Comparison of ENCODE assay signal across 7 mouse cellular contexts in the genomic region with DNA sequence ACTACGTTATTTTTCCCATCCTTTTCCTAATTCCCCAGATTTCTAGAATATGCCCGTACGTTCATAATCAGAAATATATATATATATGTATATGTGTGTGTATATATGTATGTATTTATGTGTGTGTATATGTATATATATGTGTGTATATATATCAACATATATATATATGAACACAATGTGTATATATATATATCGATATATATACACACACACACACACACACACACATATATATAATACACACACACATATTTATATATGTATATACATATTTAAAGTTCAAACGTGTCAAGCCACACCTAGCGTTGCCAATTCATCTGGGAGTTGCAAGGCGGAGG. TPM values are rescaled to one million over a fixed set of nuclear protein-coding genes. Genes with fewer than 3 reads are reported as not detected.
DNase-seq lines count a peak whose midpoint lies in the region; ATAC-seq lines count a peak whose summit lies in the region.

No protein-coding gene starts in this region.

- H3K4me2 ChIP-seq in lung, embryonic 16.5 days (ENCODE audit: low read depth, low read length) = peak overlapping the region; percentile 68
- peak overlapping the region; percentile 41 for H3K4me2 ChIP-seq in forebrain, embryonic 11.5 days (ENCODE audit: low read depth, low read length, severe bottlenecking)
- H3K4me2 ChIP-seq in limb, embryonic 13.5 days (replicated peaks) = peak overlapping the region; percentile 67
- H3K4me2 ChIP-seq in stomach, embryonic 14.5 days (replicated peaks; ENCODE audit: low read depth, low read length) = peak overlapping the region; percentile 48

- no peaks in the 10 kb centered on the region for H3K4me1 ChIP-seq in lung, embryonic 16.5 days (replicated peaks; ENCODE audit: control insufficient read depth, insufficient read depth, low read length)
- no peaks in the 10 kb centered on the region for H3K4me1 ChIP-seq in forebrain, embryonic 11.5 days (replicated peaks; ENCODE audit: control insufficient read depth, insufficient read depth, low read length)
- H3K4me1 ChIP-seq in limb, embryonic 13.5 days = no peaks in the 10 kb centered on the region
- H3K4me1 ChIP-seq in stomach, embryonic 14.5 days (ENCODE audit: control insufficient read depth, insufficient read depth, low read length) = no peaks in the 10 kb centered on the region

- peak overlapping the region; percentile 68 for H3K4me3 ChIP-seq in lung, embryonic 16.5 days (ENCODE audit: low read length)
- peak overlapping the region; percentile 42 for H3K4me3 ChIP-seq in forebrain, embryonic 11.5 days (ENCODE audit: low read depth, low read length)
- H3K4me3 ChIP-seq in limb, embryonic 13.5 days = peak overlapping the region; percentile 53
- H3K4me3 ChIP-seq in stomach, embryonic 14.5 days (ENCODE audit: low read depth, low read length) = peak overlapping the region; percentile 49

- peak overlapping the region; percentile 73 for H3K9ac ChIP-seq in lung, embryonic 16.5 days (ENCODE audit: low read length)
- H3K9ac ChIP-seq in forebrain, embryonic 11.5 days (ENCODE audit: low read length) = peak overlapping the region; percentile 56; the same call in 1 of the 2 replicates
- peak overlapping the region; percentile 69 for H3K9ac ChIP-seq in limb, embryonic 13.5 days
- peak overlapping the region; percentile 47; the same call in 1 of the 2 replicates for H3K9ac ChIP-seq in stomach, embryonic 14.5 days (replicated peaks; ENCODE audit: low read depth, low read length)

- H3K27me3 ChIP-seq in lung, embryonic 16.5 days (ENCODE audit: control insufficient read depth, insufficient read depth, low read depth, low read length) = no peaks in the 10 kb centered on the region
- H3K27me3 ChIP-seq in forebrain, embryonic 11.5 days (ENCODE audit: control insufficient read depth, insufficient read depth, low read length) = no peaks in the 10 kb centered on the region
- H3K27me3 ChIP-seq in limb, embryonic 13.5 days = no peaks in the 10 kb centered on the region
- H3K27me3 ChIP-seq in stomach, embryonic 14.5 days (ENCODE audit: control insufficient read depth, insufficient read depth, low read length) = no peaks in the 10 kb centered on the region

- peak overlapping the region; percentile 90 for H3K27ac ChIP-seq in lung, embryonic 16.5 days (ENCODE audit: low read length)
- 0 out of 2 replicates have a peak overlapping the region, but pooled peaks have one; percentile 33 for H3K27ac ChIP-seq in forebrain, embryonic 11.5 days (ENCODE audit: low read depth, low read length)
- 0 out of 2 replicates have a peak overlapping the region, but pooled peaks have one; percentile 61 for H3K27ac ChIP-seq in limb, embryonic 13.5 days
- H3K27ac ChIP-seq in stomach, embryonic 14.5 days (ENCODE audit: low read length) = peak overlapping the region; percentile 91

- intact Hi-C loops in left cerebral cortex, postnatal 25 days (cut with DNase I) = loop anchor here (2.0 kb wide), 1 partner anchor 16 kb away; the partner anchor contains the start of gene Rab6a

- H3K9me3 ChIP-seq in lung, embryonic 16.5 days (ENCODE audit: control insufficient read depth, low read length) = no peaks in the 10 kb centered on the region
- no peaks in the 10 kb centered on the region for H3K9me3 ChIP-seq in forebrain, embryonic 11.5 days (ENCODE audit: control insufficient read depth, low read length)
- H3K9me3 ChIP-seq in limb, embryonic 13.5 days = no peaks in the 10 kb centered on the region
- H3K9me3 ChIP-seq in stomach, embryonic 14.5 days (ENCODE audit: control insufficient read depth, low read depth, low read length) = no peaks in the 10 kb centered on the region

- WGBS in lung, embryonic 16.5 days = 31% methylated on average over 7 of the region's 7 CpGs
- WGBS in forebrain, embryonic 11.5 days = 44% methylated on average over 7 of the region's 7 CpGs
- 41% methylated on average over 7 of the region's 7 CpGs for WGBS in limb, embryonic 13.5 days
- 37% methylated on average over 7 of the region's 7 CpGs for WGBS in stomach, embryonic 14.5 days

- no peak for ATAC-seq in lung, embryonic 16.5 days (ENCODE audit: low read depth)
- ATAC-seq in forebrain, embryonic 11.5 days (replicated peaks; ENCODE audit: low FRiP score) = no peak
- ATAC-seq in limb, embryonic 13.5 days (ENCODE audit: low FRiP score, low read depth) = no peak
- ATAC-seq in stomach, embryonic 14.5 days (ENCODE audit: insufficient number of reproducible peaks, insufficient read depth, low FRiP score, low read depth) = peak; percentile 11; the same call in 1 of the 2 replicates
- no peak for ATAC-seq in erythroid progenitor cell, adult 5-6 weeks (replicated peaks; ENCODE audit: low FRiP score, poor library complexity, severe bottlenecking)

- DNase-seq in lung, postnatal 25 days (ENCODE audit: low spot score) = no peak
- no peak for DNase-seq in forebrain, embryonic 11.5 days (ENCODE audit: low spot score)
- DNase-seq in left cerebral cortex, postnatal 25 days (ENCODE audit: low spot score in 2 of 2) = no peak

- no peaks in the 10 kb centered on the region for H3K36me3 ChIP-seq in lung, embryonic 16.5 days (ENCODE audit: control insufficient read depth, insufficient read depth, low read length)
- no peaks in the 10 kb centered on the region for H3K36me3 ChIP-seq in forebrain, embryonic 11.5 days (ENCODE audit: control insufficient read depth, insufficient read depth, low read length)
- H3K36me3 ChIP-seq in limb, embryonic 13.5 days = no peaks in the 10 kb centered on the region
- no peaks in the 10 kb centered on the region for H3K36me3 ChIP-seq in stomach, embryonic 14.5 days (ENCODE audit: control insufficient read depth, insufficient read depth, low read length)

RNA-seq across cellular contexts. Expression of gene Rab6a, which starts 16.7 kb away (rescaled TPM):
- polyA plus RNA-seq in lung, embryonic 16.5 days (2015; fragmentation: Nextera tagmentation; extraction: Ambion mirVana) = 69.8 and 74.6 TPM in 2 replicates
- polyA plus RNA-seq in forebrain, embryonic 11.5 days (2014; fragmentation: Nextera tagmentation; extraction: Ambion mirVana) = 147 TPM in 2 replicates
- 98.1 and 98.7 TPM in 2 replicates for polyA plus RNA-seq in limb, embryonic 13.5 days (2015; fragmentation: Nextera tagmentation; extraction: Ambion mirVana)
- 109 and 125 TPM in 2 replicates for polyA plus RNA-seq in stomach, embryonic 14.5 days (2014; fragmentation: Nextera tagmentation; extraction: Ambion mirVana)
- total RNA-seq in left cerebral cortex, postnatal 25 days (2021) = 100 to 1,000 TPM; 394 to 433 TPM
- 93.0 and 120 TPM in 2 replicates for total RNA-seq in erythroid progenitor cell, adult 5-6 weeks (2015; ENCODE audit: low replicate concordance)
- 115 and 117 TPM in 2 replicates for total RNA-seq in erythroid progenitor cell, adult 5-6 weeks (2017; ENCODE audit: low replicate concordance)

RNA-seq across cellular contexts. Expression of gene Mrpl48, which starts 17.6 kb away (rescaled TPM):
- polyA plus RNA-seq in lung, embryonic 16.5 days (2015; fragmentation: Nextera tagmentation; extraction: Ambion mirVana) = 74.6 and 76.3 TPM in 2 replicates
- 52.2 and 58.6 TPM in 2 replicates for polyA plus RNA-seq in forebrain, embryonic 11.5 days (2014; fragmentation: Nextera tagmentation; extraction: Ambion mirVana)
- polyA plus RNA-seq in limb, embryonic 13.5 days (2015; fragmentation: Nextera tagmentation; extraction: Ambion mirVana) = 74.6 and 74.7 TPM in 2 replicates
- 89.8 and 94.8 TPM in 2 replicates for polyA plus RNA-seq in stomach, embryonic 14.5 days (2014; fragmentation: Nextera tagmentation; extraction: Ambion mirVana)
- total RNA-seq in left cerebral cortex, postnatal 25 days (2021) = 10 to 100 TPM; 64.9 to 66.2 TPM
- 18.9 and 23.8 TPM in 2 replicates for total RNA-seq in erythroid progenitor cell, adult 5-6 weeks (2015; ENCODE audit: low replicate concordance)
- 8.5 and 19.1 TPM in 2 replicates for total RNA-seq in erythroid progenitor cell, adult 5-6 weeks (2017; ENCODE audit: low replicate concordance)

RNA-seq across cellular contexts. Expression of gene Coa4, which starts 53.6 kb away (rescaled TPM):
- 19.6 and 20.4 TPM in 2 replicates for polyA plus RNA-seq in lung, embryonic 16.5 days (2015; fragmentation: Nextera tagmentation; extraction: Ambion mirVana)
- polyA plus RNA-seq in forebrain, embryonic 11.5 days (2014; fragmentation: Nextera tagmentation; extraction: Ambion mirVana) = 18.2 and 18.6 TPM in 2 replicates
- 18.3 and 18.5 TPM in 2 replicates for polyA plus RNA-seq in limb, embryonic 13.5 days (2015; fragmentation: Nextera tagmentation; extraction: Ambion mirVana)
- 23.9 and 24.3 TPM in 2 replicates for polyA plus RNA-seq in stomach, embryonic 14.5 days (2014; fragmentation: Nextera tagmentation; extraction: Ambion mirVana)
- 10 to 100 TPM; 10.2 to 11.2 TPM for total RNA-seq in left cerebral cortex, postnatal 25 days (2021)
- total RNA-seq in erythroid progenitor cell, adult 5-6 weeks (2015; ENCODE audit: low replicate concordance) = 4.2 and 20.9 TPM in 2 replicates
- total RNA-seq in erythroid progenitor cell, adult 5-6 weeks (2017; ENCODE audit: low replicate concordance) = 3.9 and 6.8 TPM in 2 replicates

Comparison
In these comparisons a context has a peak if more than half of its experiments do, and no peak if none do; other contexts are left out.
1. H3K27ac ChIP-seq: peak in every context shown above with its lines; median percentile 91 in stomach, embryonic 14.5 days; 90 in lung, embryonic 16.5 days; 61 in limb, embryonic 13.5 days; 33 in forebrain, embryonic 11.5 days.